Mouse (Mus musculus): Measurements from ENCODE around the gene Mier3.

- TF ChIP-seq CTCF (IDR thresholded peaks at IDR 0.05) (no peak), POLR2A (IDR thresholded peaks at IDR 0.05; ENCODE audit: insufficient read depth, low read depth, low read length) (no peak)
Observed at GRCm38 (mm10) chr13:111656769-111657168, 24.0 kb upstream of the Mier3 start.

Data from heart, adult 2 months (tissue).